Mouse (Mus musculus) layer of hippocampus, adult 18-20 months (tissue): ENCODE measurements at regions not wholly inside any gene's neighbourhood (a gene's known extent, or its start where the extent isn't known, plus 50 kb on each side); places are given as distances from the start of the nearest gene placed in this dataset.
A peak's percentile ranks its signal among the peaks of the same experiment; 100 is the strongest.

ENCODE experiments used
- DNase-seq, 2 experiments: peaks; one replicate each; pipeline ENCODE4 v3.0.0; 2022; ENCODE audit warnings: low spot score in 2 of 2

- no peak for DNase-seq
Measured at GRCm38 (mm10) chr3:130891310-130891709, 161.1 kb upstream of the Rpl34 start.

- DNase-seq, result no peak
Measured at GRCm38 (mm10) chr3:130888587-130888986, 158.4 kb upstream of the Rpl34 start.

DNA sequence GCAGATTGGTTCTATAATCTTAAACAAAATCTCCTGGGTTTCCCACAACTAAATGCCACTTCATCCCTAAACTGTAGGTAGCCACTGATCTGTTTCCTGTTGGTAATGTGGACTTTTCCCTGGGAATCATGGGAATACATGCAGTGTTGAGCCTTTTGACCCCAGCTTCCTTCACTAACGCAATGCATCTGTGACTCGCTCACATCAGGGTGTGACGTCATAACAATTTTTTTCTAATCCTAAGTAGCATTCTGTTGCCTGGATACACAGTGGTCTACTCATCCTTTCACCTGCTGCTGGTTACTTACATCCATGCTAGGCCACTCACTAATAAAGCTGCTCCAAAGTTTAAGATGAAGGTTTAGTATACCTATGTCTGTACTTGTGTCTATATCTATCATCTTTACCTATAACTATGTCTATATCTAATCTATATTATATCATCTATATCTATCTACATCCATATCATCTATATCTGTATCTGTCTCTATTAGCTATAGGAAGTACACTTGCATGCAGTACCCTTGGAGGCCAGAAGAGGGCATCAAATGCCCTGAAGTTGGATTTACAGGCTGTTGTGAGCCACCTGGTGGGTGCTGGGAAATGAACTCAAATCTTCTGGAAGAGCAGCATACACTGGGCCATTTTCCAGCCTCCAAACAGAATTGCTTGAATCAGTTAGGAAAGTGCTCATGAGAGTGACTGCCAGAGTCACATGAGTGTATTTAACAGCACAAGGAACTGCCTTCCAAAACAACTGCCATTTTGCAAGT is 157.5 kb upstream of the Rpl34 start:
- DNase-seq, result no peak

DNA sequence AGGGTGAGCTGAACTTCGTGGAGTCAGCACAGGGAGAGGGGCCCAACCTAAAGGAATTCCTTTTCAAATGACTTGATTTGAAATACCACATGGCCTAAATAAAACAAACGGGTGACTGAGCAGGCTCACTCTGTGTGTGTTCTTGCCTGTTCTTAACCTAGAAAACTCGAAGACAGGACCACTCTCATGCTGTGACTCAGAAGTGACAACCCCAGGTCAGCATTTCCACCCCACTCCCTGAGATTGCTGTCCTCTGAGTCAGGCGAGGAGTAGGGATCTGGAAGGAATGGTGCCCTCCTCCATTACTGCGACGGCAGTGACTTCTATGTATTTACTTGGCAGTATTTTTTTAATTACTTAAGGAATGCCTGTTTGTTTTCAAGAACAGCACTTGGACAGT is 155.8 kb upstream of the Rpl34 start:
- DNase-seq, result no peak

DNA sequence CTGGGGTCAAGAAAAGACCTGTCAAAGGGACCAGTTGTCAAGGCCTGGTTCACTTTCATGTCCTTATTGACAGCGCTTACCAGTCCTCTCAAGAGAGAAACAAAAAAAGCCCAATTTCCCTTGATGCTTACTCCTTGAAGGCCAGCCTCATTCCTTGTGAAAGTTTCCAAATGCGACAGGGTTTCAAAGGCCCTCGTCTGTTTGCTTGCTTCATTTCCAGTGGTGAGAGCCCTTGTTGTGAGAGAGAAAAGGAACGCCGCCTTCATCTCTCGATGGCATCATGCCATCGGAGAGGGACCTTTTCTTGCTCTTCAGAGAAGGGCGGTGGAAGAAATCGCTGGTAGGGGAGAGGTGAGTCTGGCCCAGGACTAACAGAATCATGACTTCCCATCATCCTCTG is 154.2 kb upstream of the Rpl34 start:
- no peak for DNase-seq

DNA sequence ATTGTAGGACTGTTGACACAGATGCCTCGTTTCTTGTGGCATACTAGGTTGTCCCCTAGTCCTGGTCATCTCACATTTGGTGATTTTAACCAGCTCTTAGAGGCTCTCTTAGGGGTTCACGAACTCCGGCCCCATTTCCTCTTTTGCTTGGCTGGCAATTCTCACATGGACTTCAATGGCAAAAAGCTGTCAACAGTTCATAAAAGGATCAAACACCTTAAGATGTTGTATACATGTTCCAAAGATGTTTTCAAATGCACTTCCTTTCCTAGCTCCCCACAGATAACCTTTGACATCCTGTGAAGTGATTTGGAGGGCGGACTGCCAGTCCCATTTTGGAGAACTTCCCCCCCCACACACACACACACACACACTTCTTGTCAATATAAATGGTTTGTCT is 153.7 kb upstream of the Rpl34 start:
- DNase-seq, result no peak

DNA sequence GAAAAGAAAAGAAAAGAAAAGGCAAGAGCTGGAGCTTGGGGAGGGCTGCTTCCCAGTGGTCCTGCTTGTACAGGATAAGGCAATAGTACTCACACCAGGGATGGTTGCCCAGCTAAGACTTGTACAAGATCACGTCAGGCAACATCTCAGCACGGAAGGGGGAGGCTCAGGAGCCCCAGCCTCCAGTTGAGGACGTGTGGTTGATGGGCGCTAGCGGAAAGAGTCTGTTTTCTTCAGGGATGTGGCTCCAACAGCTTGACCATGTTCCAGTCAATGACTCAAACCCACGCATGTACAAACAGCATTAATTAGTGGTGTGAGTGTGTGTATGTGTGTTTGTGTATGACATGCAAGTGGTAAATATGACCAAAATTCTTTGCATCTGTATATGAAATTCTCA is 153.1 kb upstream of the Rpl34 start:
- DNase-seq, result no peak

DNA sequence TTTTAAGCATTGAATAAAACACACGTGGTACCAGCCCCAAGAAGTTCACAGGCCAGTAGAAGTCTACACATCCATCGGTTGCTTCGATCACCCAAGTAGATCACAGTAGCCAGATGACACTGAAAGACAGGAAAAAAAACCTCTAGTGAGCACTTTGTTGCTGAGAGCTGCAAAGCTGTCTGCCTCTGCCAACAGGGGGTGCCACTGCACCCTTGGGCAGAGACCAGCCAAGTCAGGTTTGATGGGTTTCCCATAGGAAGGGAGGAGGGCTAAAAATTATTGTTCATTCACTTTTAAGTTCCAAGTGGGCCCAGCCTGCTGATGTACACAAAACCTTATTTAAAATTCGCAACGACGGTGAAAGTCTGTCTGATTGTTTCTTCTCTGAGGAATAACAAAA is 150.3 kb upstream of the Rpl34 start:
- DNase-seq, result no peak

DNA sequence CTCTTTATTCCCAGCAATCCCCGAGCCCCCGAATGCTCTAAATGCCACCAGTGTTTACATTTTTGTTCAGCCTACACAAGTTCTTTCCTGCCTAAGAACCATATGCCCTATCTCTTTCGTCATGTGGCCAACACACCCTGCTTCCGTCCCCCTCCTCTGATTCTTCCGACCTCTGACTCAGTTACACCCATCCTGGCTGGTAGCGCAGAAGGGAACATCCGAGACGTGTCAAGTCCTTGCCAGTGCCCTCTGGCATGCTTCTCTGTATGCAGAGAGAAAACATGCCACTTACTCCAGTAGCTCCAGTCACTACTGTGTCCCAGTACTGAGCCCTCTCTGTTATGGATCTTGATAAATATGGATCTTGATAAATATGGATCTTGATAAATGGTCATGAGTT is 149.3 kb upstream of the Rpl34 start:
- DNase-seq, result no peak

- DNase-seq, result no peak
Measured at GRCm38 (mm10) chr3:130878834-130879233, 148.6 kb upstream of the Rpl34 start.

DNA sequence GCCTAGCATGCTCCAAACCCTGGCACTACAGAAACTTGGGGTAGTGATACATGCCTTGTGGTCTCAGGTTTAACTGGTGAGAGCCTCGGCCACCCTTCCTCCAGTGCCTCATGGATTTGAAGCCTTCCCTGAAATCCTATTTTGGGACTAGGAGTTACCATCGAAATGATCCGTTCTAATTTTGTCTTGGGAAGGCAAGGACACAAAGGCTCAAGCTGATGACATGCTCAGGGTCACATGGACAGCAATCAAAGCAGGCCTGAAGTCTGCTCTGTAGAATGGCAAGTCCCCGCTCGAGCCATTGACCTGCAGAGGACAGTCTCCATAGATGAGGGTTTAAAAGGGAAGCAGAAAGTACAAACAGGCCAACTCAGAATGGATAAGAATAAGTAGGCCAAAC is 147.8 kb upstream of the Rpl34 start:
- no peak for DNase-seq

DNA sequence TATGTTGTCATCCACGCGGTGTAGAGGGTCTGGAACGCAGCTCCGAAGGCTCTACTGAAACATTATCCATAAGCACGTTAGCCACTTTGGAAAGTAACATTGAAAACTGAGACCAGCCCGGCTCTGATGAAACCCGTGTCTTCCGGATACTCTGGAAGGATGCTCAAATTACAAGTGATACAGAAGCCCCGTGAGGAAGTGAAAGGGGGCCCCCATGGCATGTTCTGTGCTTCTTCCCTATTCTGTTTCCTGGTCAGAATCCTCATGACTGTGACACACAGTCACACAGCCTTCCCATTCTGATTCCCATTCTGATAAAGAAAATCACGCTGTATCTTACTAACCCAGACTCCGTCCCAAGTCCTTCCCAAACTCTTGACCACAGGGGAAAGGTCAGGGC is 143.5 kb upstream of the Rpl34 start:
- DNase-seq, result peak in 1 of 2 experiments; percentile 3

DNA sequence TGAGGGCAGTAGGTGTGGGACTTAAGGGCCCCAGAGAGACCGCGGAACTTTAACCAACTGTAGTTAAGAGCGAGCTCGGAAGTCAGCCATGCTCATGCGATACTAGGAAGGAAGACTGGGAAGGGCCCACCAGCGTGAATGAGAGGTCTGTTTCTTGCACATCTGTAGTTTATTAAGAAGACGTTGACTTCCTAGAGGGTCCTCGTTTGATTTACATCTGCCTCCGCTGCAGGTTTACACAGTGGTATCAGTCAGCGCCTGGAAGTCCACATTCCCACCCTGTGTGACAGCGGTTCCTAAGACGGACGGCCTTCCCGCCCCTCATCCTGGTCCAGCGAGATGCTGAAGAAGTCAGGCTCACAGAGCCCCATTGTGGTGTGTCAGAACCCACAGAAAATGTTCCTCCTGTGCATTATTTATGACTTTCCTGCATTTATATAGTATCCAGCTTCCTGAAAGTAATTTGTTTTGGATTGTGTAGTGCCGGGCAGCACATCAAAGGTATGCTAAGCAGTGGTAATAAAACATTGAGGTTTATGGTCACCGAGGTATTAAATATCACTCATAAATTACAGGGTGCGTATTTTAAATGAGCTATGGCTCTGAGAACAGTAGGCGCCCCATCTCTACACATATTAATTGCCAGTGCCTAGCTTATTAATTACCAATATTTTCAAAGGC is 136.9 kb upstream of the Rpl34 start:
- no peak for DNase-seq

DNA sequence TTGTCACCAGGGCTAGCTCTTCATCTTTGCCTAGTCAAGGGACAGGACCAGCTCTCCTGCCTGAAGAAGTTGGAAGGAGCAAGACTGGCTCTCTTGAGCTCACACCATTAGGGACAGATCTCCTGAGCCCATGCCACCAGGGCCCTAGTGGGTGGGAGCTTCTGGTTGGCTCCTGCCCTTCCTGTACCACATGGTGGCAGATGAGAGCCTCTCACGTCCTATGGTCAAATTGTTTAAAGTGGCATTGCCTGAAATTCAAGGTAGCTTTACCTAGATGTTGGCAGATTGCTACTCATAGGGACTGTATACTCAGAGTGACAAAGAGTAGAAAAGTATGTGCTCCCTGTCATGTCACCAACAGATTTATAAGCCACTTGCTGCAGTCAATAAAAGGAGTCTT is 134.6 kb upstream of the Rpl34 start:
- DNase-seq, result no peak

DNA sequence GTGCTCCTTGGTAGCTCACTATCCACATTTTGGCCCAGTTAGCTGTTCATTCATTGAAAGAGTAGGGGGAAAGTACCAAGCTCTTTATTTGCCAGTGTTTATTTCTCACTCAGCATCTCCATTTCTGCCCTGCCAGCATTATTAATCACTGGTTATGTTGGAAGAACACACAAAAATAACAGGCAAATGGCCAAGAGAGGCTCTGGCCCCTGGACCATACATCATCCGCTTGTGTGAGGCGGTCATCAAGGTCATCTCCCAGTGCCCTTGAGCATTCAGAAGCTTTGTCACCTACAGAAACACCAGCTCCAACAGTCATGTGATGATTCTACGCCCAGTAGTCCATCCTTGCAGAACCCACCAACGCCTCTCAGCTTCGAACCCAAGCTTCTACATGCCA is 133.2 kb upstream of the Rpl34 start:
- no peak for DNase-seq

DNA sequence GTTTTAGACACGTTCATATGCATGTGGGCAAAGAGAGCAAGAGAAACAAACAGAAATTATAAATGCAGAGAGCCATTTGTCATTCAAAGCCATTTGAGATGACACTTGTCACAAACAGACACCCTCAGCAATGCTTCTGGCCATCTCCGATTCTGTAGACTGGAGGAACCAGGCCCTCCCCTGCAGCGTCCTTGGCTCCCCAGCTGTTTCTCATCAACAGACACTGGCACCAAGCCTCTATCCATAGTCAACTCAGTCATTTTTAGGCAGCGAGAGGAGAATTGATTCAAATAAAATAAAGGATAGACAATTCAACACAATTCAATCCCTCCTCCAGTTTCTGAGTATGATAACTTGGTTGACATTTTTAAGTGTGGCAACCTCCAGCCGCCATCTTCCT is 130.1 kb upstream of the Rpl34 start:
- no peak for DNase-seq

DNA sequence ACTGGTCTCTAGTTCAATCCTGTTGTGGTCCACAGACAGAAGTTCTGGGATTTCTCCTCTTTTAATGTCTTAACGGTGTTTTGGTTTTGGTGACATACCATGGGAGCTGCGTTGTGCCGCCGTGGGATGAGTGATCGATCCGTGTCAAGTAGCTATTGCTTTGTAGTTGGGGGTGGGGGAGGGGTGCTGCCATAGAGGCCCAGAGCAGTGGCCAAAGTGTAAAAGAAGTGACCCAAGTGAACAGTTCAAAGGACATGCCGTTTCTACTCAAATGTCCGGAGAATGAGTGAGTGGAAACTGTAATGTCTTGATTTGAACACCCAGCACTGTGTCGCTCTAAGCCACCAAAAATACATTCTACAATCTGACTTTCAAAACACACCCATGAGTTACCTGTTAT is 123.7 kb upstream of the Rpl34 start:
- DNase-seq, result no peak

GRCm38 (mm10) chr3:130850766-130851308 is 120.6 kb upstream of the Rpl34 start:
- DNase-seq, result peak in 1 of 2 experiments; percentile 2

DNA sequence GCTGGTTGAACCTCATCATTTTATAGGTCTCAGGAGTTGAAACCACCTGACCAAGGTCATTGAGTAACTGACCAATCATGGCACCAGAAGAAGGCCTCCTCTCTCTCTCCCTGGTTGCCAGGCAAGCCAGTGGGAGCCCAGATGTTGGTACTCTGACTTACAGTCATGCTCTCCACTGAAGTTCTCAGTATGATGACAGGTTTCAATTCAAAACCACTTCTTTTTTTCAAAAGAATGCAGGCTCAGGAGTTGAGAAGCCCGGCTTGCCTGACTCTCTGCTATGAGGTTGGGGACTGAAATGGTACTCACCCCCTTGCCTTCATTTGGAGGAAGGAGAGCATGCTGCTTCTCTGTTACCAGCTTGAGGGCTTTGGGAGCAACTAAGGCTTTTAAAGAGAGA is 111.6 kb upstream of the Rpl34 start:
- no peak for DNase-seq

- no peak for DNase-seq
Measured at GRCm38 (mm10) chr3:130839924-130840440, 109.8 kb upstream of the Rpl34 start.

DNA sequence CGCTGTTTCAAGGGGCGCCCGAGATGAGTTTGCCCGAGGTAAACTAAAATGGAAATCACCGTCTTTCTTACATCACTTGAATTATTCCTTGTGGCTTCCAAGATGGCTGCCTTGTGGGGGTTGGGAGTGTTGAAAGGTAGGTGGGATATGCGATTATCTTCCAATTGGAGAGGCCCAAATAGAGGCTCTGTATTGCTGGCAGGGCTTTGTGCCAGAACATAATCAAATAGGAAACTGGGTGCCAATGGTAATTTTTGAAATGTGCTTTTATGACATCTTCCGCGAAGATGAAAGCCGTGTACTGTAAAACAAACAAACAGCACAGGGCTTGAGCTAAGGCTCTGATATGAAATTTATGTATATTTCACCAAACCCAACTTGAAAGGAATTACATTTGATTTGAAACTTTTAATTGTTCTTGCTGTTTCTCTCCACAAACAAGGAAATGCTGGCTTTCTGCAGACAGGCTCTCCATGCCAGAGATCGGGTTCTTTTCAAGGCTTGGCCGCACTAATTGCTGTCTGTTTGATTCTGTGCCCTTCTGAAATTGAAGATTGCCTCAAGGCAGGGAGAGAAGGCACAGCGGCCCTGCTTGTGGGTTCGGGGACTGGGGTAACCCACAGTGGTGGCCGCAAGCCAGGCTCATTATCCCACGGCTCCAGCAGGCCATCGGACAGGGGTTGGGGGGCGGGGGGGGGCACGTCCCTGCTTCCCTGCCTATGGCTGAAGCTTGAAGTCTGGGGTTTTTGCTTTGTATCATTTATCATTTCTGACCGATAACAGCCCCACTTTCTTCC is 108.6 kb upstream of the Rpl34 start:
- peak in 1 of 2 experiments; percentile 9 for DNase-seq

DNA sequence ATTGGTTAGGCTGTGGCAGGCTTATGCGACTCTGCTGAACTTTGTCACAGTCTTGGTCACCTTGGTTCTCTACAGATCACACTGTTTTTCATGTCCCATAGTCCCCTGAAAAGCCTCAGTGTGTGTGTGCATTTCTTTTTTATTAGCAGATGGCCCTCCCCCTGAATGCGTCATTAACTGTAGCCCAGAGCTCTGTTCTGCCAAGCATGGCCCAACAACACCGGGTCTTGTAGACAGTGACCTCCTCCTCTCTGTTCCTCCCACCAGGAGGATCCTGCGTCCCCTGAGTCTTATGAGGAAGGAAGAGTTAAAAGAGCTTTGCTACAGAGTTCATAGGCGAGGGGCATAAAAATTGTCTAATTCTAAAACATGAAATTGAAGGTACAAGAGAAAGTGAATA is 103.5 kb upstream of the Rpl34 start:
- no peak for DNase-seq
